ENCODE assay signal across 17 mouse cellular contexts in the genomic region with DNA sequence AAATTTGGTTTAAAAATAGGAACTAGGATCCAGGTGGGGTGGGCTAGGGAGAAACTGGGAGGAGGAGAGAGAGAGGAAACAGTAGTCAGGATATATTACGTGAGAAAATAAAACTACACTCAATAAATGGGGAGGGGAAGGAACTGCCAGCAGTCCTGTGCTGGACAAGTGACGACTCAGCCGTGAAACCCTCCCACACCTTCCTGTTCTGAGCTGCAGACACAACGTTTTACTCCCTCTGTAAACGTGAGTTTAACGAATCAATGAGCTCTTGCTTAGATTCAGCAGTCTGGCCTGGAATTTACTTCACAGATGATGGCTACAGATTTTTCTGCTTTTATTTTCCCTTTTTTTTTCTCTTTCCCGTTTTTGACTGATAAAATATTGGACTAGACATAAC. TPM values are rescaled to one million over a fixed set of nuclear protein-coding genes. Genes with fewer than 3 reads are reported as not detected.
DNase-seq lines count a peak whose midpoint lies in the region; ATAC-seq and TF ChIP-seq lines count a peak whose summit lies in the region.
"Had no signal": no experiment of that assay in that cellular context is flagged by ENCODE, and none has a peak within 500 bp of the region (broad histone marks: within the 10 kb centered on the region; RNA-seq: fewer than 3 reads in every experiment).

No protein-coding gene starts in this region.

- no peak for TF ChIP-seq POLR2A in brain, embryonic 14.5 days (IDR thresholded peaks at IDR 0.05; ENCODE audit: borderline replicate concordance, extremely low read depth, insufficient read depth, insufficient read length, poor library complexity, severe bottlenecking)
- TF ChIP-seq POLR2A in myocyte (IDR thresholded peaks at IDR 0.05; ENCODE audit: insufficient read length, low read depth), result no peak

- H3K27me3 ChIP-seq in heart, embryonic 13.5 days (replicated peaks), result no peaks in the 10 kb centered on the region
- no peaks in the 10 kb centered on the region for H3K27me3 ChIP-seq in kidney, postnatal 0 days (ENCODE audit: insufficient read depth, low read length)
- no peaks in the 10 kb centered on the region for H3K27me3 ChIP-seq in myocyte (ENCODE audit: control insufficient read depth, insufficient read depth, insufficient read length)
- H3K27me3 ChIP-seq: forebrain, embryonic 12.5 days; hindbrain, embryonic 12.5 days; neural tube, embryonic 12.5 days had no signal

- 29% methylated on average over 7 of the region's 7 CpGs for WGBS in heart, embryonic 13.5 days
- whole genome bisulfite sequencing in kidney, postnatal 0 days, result 4% methylated on average over 7 of the region's 7 CpGs

- H3K79me2 ChIP-seq in myocyte (ENCODE audit: control insufficient read depth, insufficient read depth), result no peaks in the 10 kb centered on the region

- no peak for DNase-seq in heart, adult 18-20 months
- peak; percentile 87 for DNase-seq in kidney, postnatal 0 days (ENCODE audit: low spot score)
- no peak for DNase-seq in kidney, adult 8-10 months
- DNase-seq in brain, embryonic 14.5 days (ENCODE audit: low read depth), result peak; percentile 3
- DNase-seq in adrenal gland, adult 8-10 months, result no peak
- no peak for DNase-seq in urinary bladder, postnatal 14 days (ENCODE audit: low spot score)
- DNase-seq: cerebellum, postnatal 25 days; gastrocnemius, postnatal 25 days had no signal

- peaks cover 7% of the 10 kb centered on the region for H3K4me1 ChIP-seq in heart, embryonic 13.5 days
- H3K4me1 ChIP-seq in kidney, postnatal 0 days (replicated peaks; ENCODE audit: insufficient read depth, low read length), result peaks cover 7% of the 10 kb centered on the region; the same call in 1 of the 2 replicates
- H3K4me1 ChIP-seq: forebrain, embryonic 12.5 days; hindbrain, embryonic 12.5 days; limb, embryonic 15.5 days; neural tube, embryonic 12.5 days had no signal

- H3K4me3 ChIP-seq in heart, embryonic 13.5 days, result no peak overlapping the region
- no peak overlapping the region for H3K4me3 ChIP-seq in kidney, postnatal 0 days (replicated peaks; ENCODE audit: low read depth, low read length)
- no peak overlapping the region for H3K4me3 ChIP-seq in myocyte
- H3K4me3 ChIP-seq: forebrain, embryonic 12.5 days; hindbrain, embryonic 12.5 days; limb, embryonic 15.5 days; neural tube, embryonic 12.5 days had no signal

- no peak overlapping the region for H3K27ac ChIP-seq in heart, embryonic 13.5 days (replicated peaks)
- no peak overlapping the region for H3K27ac ChIP-seq in kidney, postnatal 0 days
- H3K27ac ChIP-seq: forebrain, embryonic 12.5 days; hindbrain, embryonic 12.5 days; limb, embryonic 15.5 days; neural tube, embryonic 12.5 days had no signal

- no peaks in the 10 kb centered on the region for H3K36me3 ChIP-seq in heart, embryonic 13.5 days
- H3K36me3 ChIP-seq in kidney, postnatal 0 days (ENCODE audit: insufficient read depth, low read length), result no peaks in the 10 kb centered on the region
- peaks cover 21% of the 10 kb centered on the region for H3K36me3 ChIP-seq in myocyte (ENCODE audit: control insufficient read depth, insufficient read depth)
- H3K36me3 ChIP-seq: forebrain, embryonic 12.5 days; hindbrain, embryonic 12.5 days; limb, embryonic 15.5 days; neural tube, embryonic 12.5 days had no signal

- no peak overlapping the region for H3K9ac ChIP-seq in heart, embryonic 13.5 days
- H3K9ac ChIP-seq in kidney, postnatal 0 days (ENCODE audit: low read depth, low read length), result no peak overlapping the region
- H3K9ac ChIP-seq: forebrain, embryonic 12.5 days; hindbrain, embryonic 12.5 days; limb, embryonic 15.5 days; neural tube, embryonic 12.5 days had no signal

- no peak for TF ChIP-seq CTCF in kidney, postnatal 0 days (IDR thresholded peaks at IDR 0.05; ENCODE audit: low read depth)
- no peak for TF ChIP-seq CTCF in brain, embryonic 14.5 days (IDR thresholded peaks at IDR 0.05; ENCODE audit: borderline replicate concordance, extremely low read depth, insufficient read depth, insufficient read length)

- H3K4me2 ChIP-seq in heart, embryonic 13.5 days, result 0 out of 2 replicates have a peak overlapping the region, but pooled peaks have one; percentile 3
- peak overlapping the region; percentile 25; the same call in 1 of the 2 replicates for H3K4me2 ChIP-seq in kidney, postnatal 0 days (ENCODE audit: low read length)
- H3K4me2 ChIP-seq in myocyte (ENCODE audit: low read depth), result peak overlapping the region; percentile 70
- H3K4me2 ChIP-seq: forebrain, embryonic 12.5 days; heart, embryonic 11.5 days; hindbrain, embryonic 12.5 days; limb, embryonic 15.5 days; neural tube, embryonic 12.5 days had no signal

- no peak for ATAC-seq in heart, embryonic 13.5 days (ENCODE audit: extremely low read depth, insufficient number of reproducible peaks, low FRiP score, low TSS enrichment)
- no peak for ATAC-seq in kidney, postnatal 0 days (replicated peaks; ENCODE audit: low FRiP score, low read depth)
- ATAC-seq: inflammation-experienced regulatory T-cells, adult 6 months had no signal

- no peak overlapping the region for H3ac ChIP-seq in myocyte (ENCODE audit: control insufficient read depth, insufficient read length)

- H3K9me3 ChIP-seq in heart, embryonic 13.5 days, result no peaks in the 10 kb centered on the region
- no peaks in the 10 kb centered on the region for H3K9me3 ChIP-seq in kidney, postnatal 0 days (replicated peaks; ENCODE audit: low read length)
- H3K9me3 ChIP-seq: forebrain, embryonic 12.5 days; hindbrain, embryonic 12.5 days; limb, embryonic 15.5 days; neural tube, embryonic 12.5 days had no signal

TF ChIP-seq in myocyte, 11 proteins besides CTCF, POLR2A, EP300 and RAD21:
- TF ChIP-seq TCF12 (IDR thresholded peaks at IDR 0.05; ENCODE audit: insufficient read depth, poor library complexity, severe bottlenecking) (no peak), USF1 (IDR thresholded peaks at IDR 0.05; ENCODE audit: low read depth) (no peak), REST (IDR thresholded peaks at IDR 0.05; ENCODE audit: insufficient read depth, insufficient read length) (no peak), TCF3 (IDR thresholded peaks at IDR 0.05; ENCODE audit: insufficient read length, low read depth) (no peak), E2F4 (IDR thresholded peaks at IDR 0.05; ENCODE audit: insufficient read depth) (no peak), SRF (IDR thresholded peaks at IDR 0.05; ENCODE audit: control insufficient read depth, insufficient read length, low read depth) (no peak), MYOG (IDR thresholded peaks at IDR 0.05; ENCODE audit: control insufficient read depth in 1 of 3, insufficient read depth in 1 of 3, insufficient read length in 2 of 3, low read depth in 2 of 3) (no peak), POLR2AphosphoS2 (IDR thresholded peaks at IDR 0.05; ENCODE audit: insufficient read length, low read depth) (no peak), MAX (IDR thresholded peaks at IDR 0.05; ENCODE audit: low read depth) (no peak), CEBPB (IDR thresholded peaks at IDR 0.05; ENCODE audit: insufficient read depth, poor library complexity, severe bottlenecking) (no peak), MYOD1 (IDR thresholded peaks at IDR 0.05; ENCODE audit: control insufficient read depth in 1 of 3, insufficient read length in 2 of 3, low read depth in 2 of 3) (no peak)

RNA-seq across cellular contexts. Expression of gene Musk, which starts 18.8 kb away (rescaled TPM):
- 0.15 and 0.16 TPM in 2 replicates for polyA plus RNA-seq in heart, embryonic 13.5 days (2015; fragmentation: Nextera tagmentation; extraction: Ambion mirVana)
- total RNA-seq in heart, adult 18-20 months (2021), result under 1 TPM; 0.44 to 0.65 TPM
- polyA plus RNA-seq in kidney, postnatal 0 days (2015; fragmentation: Nextera tagmentation; extraction: Ambion mirVana), result 0.32 and 0.62 TPM in 2 replicates
- polyA plus RNA-seq in brain, embryonic 14.5 days (2012; rRNA removed), result 0.03 and 0.10 TPM in 2 replicates
- 17.5 TPM for polyA plus RNA-seq in myocyte (2012; fragmentation: generic; extraction: Trizol)
- total RNA-seq in adrenal gland, adult 8-10 months (2022), result under 1 TPM; 0.38 to 0.58 (median 0.41) TPM
- polyA plus RNA-seq: heart, embryonic 11.5 days; inflammation-experienced regulatory T-cells, adult 6 months; spleen, adult 2 months had no signal

Comparison
In these comparisons a context has a peak if more than half of its experiments do, and no peak if none do; other contexts are left out.
1. DNase-seq: peak in kidney, postnatal 0 days (single experiment) and brain, embryonic 14.5 days (single experiment); none in heart, adult 18-20 months (0 of 2), kidney, adult 8-10 months (0 of 2), adrenal gland, adult 8-10 months (single experiment) and urinary bladder, postnatal 14 days (single experiment).
2. H3K4me2 ChIP-seq: peak in every context shown above with its lines; median percentile 70 in myocyte; 25 in kidney, postnatal 0 days; 3 in heart, embryonic 13.5 days.
3. RNA of gene Musk, which starts 18.8 kb away (polyA plus RNA-seq): 17.5 TPM in myocyte (single experiment); 0.32 to 0.62 TPM in kidney, postnatal 0 days, 0.15 to 0.16 TPM in heart, embryonic 13.5 days and 0.03 to 0.10 TPM in brain, embryonic 14.5 days; every median in the first group is over 10 times any median in the second.